Mouse (Mus musculus) lung, postnatal 14 days (tissue): ENCODE results near the gene Crybb1.
A peak's percentile ranks its signal among the peaks of the same experiment; 100 is the strongest.

Experiments
- DNase-seq: peaks from one replicate; pipeline ENCODE4 v3.0.0; 2021

Gene Crybb1

DNA sequence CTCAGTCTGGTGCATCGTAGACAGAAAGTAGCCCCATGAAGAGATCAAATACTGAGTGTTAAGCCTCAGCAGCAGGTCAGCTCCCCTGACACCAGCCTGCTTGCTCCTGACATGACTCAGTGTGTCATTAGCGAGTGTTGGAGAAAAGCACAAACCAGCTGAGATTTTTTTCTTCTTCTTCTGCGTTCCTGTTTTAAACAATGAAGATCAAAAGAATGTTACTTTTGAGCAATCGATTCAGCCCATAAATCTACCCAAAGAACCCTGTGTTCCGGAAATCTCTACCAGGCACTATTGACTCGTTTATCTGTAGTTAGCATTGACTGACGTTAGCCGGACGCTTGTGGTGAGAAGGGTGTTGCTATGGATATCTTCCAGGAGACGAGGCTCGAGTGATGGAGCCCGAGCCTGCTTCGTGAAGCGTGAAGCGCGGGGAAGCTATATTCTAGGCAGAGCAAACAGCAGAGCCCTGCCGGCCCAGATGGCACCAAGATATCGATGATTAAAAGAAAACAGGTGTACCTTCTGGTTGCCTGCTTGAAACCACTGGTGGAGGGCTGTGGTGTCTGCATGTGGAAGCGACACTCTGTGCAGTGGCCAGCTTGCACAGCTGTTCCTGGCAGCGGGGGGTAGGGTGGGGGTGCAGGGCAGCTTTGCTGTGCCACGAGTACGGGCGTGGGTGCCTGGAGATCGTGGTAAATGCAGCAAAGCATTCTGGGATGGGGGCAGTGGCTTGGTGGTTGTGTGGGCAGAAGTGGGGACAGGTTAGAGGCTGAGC is 15.3 kb downstream of the Crybb1 start:
- DNase-seq, result no peak

DNA sequence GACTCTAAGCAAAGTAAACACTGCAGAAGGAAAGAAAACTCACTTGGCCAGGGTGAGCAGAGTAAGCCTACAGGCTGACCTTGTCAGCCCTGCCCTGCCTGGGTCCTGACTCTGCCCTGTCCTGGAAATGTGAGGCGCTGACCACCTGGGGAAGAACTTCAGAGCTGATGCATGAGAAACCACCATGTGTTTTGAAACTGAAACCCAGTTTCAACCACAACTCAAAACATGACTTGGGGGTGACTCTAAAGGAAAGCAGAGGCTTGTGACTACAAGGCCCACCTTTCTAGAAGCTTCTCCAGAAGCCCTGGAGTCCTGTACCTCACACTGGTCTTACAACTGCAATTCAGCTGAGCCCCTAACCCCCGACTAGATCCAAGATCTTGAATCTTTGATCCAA is 17.3 kb downstream of the Crybb1 start:
- no peak for DNase-seq

DNA sequence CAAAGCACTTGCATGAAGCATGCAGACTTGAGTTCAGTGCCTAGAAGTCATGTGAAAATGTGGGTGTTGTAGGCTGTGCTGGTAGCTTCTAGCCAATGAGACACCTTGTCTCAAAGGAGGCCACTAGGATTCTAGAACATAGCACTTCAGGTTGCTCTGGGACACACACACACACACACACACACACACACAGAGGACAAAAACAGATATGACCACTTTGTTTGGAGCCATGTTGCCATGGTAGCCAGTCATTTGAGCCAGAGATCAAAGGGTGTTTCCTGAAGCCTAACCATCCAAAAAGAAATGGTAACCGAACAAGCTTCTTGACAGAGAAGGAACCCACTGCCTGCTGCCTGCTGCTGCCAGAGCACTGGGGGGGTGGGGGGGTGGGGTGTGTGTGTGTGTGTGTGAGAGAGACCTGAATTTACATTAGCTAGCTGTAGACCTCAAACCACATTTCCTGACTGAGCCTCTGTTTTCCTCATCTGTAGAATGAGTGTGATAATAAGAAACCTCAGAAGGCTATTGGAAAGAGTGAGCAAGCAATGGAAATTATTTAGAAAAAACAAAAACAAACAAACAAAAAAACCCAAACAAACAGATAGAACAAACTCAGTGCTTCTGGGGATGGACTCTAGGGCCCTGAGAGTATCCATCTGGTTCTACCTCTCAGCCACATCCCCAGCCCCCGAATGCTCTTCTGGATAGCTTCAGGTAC is 18.3 kb downstream of the Crybb1 start:
- no peak for DNase-seq

DNA sequence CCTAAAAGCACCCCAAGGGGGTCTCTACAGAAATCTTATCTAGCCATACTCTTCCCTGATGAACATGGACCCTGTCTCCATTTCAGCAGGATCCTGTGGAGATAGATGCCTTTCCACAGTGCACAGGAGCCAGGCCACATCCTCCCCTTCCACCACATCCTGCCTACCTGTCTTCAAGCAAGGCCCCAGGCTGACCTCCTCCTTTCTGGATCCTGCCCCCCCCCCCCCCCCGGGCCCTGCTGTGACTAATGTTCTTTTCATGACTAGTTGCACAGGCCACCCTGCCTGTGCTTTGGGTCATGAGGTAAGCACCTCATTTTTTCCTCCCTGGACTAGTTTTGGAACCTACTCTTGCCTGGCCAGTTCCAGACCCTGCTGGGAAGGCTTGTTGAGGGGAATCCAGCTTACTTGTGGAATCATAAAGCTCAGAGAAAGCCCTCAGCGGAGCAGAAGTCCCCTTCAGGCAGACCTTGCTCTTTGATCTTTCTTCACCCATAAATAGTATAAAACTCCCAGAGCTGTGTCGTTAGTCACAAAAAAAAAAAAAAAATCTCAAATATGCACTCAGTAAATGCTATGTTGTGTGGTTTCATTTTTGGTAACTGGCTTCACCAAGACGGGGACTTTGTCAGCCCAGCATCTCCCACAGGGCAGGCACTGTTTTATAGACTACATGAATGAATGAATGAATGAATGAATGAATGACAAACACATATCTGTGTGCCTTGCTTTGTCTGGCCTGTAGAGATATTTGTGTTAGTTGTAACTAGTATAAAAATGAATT is 19.6 kb downstream of the Crybb1 start:
- DNase-seq, result no peak

DNA sequence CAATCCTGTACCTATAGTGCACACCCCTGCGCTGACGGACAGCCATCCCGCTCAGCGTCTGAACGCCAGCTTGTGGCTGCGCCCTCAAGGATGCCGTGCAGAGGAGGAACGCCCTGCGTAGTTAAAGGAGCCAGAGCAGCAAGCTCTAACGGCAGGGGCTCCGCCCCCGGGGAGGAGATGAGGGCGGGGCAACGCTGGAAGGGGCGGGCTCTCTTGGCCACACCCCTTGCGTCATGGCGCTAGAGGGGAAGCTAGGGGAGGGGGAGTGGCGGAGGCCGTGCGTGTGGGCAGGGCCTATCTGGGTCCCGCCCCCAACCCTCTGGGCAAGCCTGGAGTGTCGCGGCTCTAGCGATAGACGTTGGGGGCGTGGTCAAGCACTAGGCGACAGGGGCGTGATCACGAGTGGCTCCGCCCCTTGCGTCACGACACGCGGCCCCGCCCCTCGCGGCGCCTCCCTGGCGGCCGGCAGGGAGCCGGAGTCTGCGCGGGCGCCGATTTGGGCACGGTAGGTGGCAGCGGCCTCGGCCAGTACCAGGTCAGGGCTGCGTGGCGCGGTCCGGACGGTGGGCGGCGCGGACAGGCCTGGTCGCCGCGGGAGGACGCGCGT is 20.8 kb downstream of the Crybb1 start, which contains the start of gene Tpst2:
Gene Tpst2 (plus strand): TSS at position 425 of the 607 bp plus-strand sequence.
- DNase-seq, result peak; percentile 100

DNA sequence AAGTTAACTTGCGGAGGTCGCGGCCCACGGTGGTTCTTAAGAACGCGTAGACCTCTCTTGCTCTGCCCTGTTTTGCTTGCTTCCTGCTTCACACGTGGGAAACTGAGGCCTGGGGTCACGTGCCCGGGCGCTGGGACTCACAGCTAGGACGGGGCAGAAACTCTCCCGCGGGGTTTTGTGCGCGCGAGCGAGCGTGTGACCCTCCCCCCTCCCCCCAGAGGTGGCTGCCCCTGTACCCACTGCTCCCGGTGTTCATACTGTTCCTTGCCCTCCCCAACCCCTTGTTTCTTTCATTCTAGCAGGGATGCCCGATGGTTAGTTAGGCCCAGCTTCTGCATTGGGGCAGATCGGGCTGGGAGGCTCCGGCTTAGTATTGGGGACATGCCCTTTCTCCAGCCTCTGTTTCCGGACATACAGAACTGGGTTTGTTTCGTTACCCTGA is 21.3 kb downstream of the Crybb1 start:
- no peak for DNase-seq

DNA sequence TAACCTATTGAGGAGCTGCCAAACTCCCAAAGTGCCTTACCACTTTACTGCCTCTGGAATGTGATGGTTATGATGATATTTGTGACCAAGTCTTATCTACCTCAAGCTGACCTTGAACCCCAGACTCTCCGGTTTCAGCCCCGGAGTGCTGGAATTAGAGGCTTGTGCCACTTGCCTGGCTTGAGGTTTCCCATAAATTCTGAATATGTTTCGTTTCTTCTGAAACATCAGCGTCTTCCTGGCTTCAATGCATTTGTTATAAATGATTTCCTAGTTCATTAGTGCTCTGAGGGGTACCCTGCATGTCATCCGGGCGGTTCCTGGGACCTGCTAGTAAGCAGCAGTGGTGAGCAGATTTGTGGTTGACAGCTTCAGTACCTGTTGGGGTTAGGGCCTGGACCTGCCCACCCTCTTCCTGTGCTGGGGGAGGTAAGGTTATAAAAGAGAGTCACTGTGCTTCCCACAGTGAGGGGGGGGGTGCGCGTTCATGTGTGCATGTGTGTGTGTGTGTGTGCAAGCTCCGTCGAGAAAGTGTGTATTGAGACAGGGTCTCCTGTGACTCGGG is 22.4 kb downstream of the Crybb1 start:
- DNase-seq, result no peak

DNA sequence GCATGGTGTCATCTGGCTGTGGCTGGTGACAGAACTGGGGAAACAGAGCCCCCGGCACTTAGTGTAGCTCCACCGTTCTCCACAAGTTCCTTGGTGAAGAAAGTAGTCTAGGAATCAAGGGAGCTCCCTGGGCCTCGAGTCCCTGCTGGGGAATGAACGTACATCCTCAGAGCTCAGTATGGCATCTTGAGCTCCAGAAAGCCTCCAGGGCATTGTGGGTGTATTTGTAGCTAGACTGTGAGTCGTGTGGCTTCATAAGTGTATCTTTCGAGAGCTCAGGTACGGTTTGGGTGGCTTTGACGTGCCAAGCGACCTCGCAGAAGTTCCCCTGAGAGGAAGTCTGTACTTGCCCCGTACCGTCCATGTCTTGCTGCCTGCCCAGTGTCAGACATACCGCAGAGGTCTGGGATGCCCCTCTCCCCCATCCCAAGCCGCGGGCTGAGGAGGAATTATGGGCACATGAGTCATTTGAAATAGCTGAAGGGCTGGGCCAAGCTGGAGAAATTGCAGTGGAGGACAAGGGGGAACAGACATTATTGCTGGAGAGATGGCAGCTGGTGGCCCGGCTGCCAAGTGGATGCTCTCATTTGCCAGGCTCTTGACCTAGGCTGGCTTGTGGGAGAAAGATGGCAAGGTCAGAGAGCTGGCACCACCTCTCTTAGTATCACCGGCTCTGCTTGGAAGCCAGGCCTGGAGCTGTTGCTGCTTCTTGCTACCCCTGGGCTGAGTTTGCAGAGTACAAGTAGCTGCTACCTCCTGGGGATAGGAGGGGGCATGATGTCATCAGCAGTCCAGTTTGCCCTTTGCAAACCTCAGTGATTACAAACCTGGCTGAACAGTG is 23.8 kb downstream of the Crybb1 start:
- no peak for DNase-seq

DNA sequence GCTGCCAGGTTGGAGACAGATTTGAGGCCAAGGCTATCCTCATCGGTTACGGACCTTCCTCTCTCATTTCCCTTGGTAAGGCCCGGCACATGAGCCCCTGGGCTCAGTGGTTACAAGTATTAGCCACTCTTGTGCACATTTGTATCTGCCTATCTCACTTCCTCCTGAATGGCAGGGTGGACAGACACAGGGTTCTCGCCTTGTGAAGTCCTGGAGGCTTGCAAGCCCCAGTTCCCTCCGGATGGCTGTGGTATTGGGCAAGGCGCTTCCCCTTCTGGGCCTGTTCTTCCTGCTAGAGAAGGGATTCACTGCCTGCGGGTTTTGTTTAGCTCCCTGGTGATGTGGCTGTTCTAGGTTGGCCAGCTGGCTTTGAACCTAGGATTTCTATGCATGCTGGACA is 24.5 kb downstream of the Crybb1 start:
- no peak for DNase-seq

DNA sequence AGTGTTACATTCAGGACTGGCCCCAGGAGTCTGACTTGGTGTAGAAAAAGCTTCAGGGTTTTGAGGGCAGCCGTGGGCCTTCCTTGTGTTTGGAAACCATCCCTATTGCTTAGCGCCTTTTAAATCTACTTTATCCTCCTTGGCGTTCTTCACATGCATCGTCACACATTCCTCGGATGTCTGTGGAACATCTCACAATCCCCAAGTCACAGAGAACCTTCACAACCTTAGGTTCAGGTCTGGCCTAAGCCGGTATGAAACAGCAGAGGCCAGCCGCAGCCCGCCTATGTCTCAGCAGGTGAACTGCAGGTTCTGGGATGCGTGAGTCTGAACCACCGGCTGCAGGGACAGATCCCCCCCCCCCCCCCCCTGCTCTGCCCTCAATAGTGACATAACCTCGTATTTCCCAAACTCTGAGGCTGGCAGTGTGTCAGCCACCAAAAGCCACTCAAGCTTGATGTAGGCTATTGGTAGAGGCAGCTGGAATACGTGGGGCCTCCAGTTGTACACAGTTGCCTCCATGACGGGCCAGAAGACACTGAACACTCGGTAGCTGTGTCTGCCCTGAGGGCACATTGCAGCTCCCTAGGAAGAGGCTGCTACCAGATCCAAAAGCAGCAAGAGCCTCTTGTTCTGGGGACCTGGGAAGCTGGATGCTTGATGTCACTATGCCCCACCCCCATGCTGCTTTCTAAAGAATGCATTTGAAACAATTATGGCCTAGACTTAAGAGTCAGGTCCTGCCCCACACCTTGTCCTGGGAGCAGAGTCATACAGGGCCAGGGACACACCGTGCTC is 25.4 kb downstream of the Crybb1 start:
- DNase-seq, result no peak

DNA sequence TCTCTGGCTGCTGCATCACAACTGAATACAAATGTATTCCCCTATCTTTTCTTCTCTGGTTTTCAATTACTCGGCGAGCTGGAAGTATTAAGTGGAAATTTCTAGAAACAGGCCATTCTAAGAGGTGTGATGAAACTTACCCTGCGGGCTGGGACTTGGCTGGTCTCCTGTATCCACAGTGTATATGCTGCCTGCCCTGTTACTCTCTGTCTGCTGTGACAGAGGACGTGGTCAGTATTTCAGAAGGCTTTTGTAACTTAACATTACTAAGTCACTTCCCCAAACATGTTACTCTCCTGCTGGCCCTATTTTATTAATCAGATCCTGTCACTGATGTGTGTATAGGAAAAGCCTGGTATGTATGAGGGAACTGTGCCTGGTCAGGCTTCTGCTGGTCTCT is 26.1 kb downstream of the Crybb1 start:
- no peak for DNase-seq

DNA sequence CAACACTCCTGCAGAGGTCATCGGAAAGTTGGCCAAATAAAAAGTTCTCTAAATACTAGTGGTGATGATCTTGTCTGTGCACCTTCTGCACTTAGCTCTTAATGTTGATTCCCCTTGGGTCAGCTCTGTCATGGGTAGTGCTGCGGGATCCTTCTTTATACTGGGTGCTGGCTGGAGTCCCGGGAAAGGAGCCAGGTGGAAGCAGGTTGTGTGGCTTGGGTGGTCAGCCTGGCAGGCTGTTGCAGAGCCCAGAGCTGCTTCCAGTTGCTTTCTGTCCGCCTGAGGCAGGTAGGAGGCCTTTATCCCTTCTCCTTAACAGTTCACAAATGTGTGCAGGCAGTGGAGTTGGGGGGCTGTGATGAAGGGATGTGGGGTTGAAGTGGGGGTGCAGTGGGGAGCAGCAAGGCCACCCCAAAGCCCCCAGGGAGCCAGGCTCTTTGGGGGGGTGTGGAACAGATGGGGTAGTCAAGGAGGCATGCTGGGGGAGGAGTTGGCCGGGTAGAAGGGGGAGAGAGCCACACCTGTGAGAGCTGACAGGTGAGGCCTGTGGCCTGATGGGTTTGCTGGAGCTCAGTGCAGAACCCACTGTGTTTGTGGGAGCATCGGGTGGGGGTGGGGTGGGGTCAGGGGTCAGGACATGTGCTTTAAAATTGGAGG is 26.6 kb downstream of the Crybb1 start:
- DNase-seq, result no peak

DNA sequence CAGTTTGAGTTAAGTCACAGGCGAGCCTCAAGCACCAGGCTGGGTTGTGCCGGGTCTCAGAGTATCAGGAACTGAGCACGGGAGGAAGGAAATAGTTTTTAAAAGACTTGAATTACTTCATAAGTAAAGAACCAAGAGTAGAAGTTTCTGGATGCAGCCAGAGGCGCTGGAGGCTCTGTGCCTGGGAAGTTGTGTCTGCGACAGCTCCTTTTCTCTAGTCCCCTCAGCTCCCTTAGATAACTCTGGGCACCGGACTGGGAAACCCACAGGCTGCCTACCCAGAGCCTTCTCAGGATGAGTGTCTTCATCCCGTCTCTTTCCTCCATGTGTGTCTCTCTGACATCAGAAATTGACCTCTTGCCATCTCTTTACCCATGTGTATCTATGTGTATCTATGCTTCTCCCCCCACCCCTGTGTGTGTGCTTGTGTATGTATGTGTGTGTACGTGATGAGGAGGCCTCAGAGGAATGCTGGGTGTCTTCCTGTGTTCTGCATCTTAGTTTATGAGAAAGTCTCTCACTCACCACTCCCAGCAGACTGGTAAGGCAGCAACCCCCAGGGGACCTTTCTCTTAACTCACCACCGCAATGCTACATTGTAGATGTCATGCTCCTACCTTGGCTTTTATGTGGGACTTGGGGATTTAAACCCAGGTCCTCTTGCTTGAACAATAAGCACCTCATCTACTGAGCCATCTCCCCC is 27.3 kb downstream of the Crybb1 start:
- no peak for DNase-seq

DNA sequence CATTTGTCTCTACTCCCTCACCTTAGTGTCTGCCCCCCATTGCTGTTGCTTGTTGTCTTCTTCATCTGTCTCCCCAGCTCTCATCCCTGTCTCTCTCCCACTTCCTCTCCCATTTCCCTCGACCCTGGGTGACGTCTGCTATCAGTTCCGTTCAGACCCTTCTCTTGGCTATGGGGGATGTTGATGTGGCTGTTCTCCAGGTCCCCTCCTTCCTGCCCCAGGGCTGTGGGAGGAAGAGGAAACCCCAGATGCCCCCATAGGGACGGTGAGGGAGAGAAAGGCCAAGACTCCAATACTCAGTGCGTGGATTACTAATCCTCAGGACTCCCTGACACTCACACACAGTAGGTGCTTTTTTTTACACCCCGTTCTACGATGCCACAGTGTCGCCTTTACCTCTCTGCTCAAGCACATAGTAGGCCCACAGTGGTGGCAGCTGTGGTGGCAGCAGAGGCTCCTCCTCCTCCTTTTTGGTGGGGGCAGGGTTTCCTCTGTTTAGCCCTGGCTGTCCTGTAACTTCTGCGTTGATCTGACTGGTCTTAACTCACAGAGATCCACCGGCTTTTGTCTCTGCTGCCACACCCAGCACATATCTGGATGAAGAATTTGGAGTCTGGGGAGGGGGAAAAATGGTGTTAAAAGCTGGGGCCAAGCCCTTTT is 28.1 kb downstream of the Crybb1 start:
- peak; percentile 63 for DNase-seq

DNA sequence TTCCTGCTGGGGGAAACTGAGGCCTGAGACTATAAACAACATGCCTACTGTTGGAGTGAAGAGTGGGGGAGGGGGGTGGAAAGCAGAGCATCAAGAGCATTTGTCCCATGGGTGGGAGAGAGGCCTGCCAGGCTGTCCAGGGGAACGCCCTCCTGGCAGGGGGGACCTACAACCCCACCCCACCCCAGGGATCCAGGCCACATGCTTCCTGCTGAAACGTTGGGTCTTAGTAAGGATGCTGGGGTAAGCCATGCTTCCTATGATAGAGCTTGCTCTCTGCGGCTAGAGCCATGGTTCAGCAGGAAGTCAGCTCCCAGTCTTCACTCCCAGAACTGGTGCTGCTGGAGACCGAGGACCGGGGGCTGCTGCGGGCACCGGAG is 28.6 kb downstream of the Crybb1 start:
- no peak for DNase-seq

DNA sequence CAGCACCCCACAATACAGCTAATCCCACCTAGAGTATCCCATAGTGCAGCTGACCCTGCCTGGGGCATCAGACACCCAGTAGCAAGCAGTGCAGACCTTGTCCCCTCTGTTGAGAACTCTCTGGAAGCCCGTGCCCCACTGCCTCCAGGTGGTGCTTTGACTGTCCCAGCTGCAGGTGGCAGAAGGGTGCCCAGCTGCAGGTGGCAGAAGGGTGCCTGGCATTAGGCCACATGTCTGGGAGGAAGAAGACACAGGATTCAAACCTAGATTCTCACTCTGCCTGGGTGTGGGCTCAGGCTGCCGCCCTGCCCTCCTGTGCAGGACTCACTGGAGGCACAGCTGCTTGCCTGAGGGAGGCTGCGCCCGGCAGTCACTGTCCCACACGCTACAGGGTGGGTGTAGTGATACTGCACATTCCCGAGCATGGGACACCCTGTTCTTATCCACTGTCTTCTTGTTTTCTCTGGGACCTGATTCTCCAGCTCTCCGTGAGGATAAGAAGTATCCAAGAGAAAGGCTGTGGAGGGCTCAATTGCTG is 30.0 kb downstream of the Crybb1 start:
- no peak for DNase-seq

DNA sequence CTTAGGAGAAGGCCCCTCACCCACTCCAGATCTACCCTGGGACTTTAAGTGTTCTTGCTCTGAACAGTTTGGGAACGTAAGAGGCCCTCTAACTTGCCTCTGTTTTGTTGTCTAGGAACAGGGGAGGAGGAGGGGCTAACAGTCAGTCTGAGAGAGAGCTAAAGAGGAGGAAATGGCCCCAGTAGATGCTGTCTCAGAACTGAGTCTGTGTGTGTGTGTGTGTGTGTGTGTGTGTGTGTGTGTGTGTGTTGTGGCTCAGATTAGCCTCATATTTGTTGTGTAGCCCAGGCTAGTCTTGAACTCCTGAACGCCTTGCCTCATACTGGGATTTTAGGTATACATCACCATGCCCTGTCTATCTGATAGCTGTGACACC is 31.0 kb downstream of the Crybb1 start:
- DNase-seq, result no peak

DNA sequence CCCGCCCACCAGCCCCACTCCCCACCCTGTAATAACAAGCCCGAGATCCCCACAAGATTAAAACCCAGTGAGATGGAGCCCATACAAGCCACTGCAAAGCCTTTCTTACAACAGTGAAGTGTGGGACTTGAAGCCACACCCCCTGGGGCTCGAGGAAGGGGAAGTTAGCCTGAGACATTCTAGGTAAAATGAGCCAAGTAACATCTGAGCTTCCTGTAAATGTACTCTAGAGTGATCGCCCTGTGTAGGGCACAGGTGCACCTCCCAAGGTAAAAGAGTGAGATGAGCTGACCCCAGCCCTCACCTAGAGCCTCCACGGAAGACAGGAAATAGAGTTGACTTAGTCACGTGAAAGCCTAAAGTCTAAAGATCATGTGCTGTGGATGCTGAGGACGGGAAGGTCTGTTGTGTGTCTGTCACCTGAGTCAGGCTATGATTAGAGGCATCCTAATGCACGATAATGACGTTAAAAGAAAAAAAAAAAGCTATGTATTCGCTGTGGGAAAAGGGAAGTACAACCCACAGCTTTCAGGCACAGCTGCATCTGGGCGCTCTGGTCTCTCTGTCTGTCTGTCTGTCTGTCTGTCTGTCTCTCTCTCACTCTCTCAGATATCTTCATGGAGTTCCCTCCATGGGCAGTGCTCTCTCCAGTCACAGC is 31.5 kb downstream of the Crybb1 start:
- no peak for DNase-seq
